Mouse (Mus musculus): ENCODE data around the gene Plekhj1. TPM values are rescaled to one million over a fixed set of nuclear protein-coding genes. Genes with fewer than 3 reads are reported as not detected.

The Plekhj1 gene
- 79.6 and 86.5 TPM in 2 replicates for polyA plus RNA-seq (2015; fragmentation: Nextera tagmentation; extraction: Ambion mirVana)

DNA sequence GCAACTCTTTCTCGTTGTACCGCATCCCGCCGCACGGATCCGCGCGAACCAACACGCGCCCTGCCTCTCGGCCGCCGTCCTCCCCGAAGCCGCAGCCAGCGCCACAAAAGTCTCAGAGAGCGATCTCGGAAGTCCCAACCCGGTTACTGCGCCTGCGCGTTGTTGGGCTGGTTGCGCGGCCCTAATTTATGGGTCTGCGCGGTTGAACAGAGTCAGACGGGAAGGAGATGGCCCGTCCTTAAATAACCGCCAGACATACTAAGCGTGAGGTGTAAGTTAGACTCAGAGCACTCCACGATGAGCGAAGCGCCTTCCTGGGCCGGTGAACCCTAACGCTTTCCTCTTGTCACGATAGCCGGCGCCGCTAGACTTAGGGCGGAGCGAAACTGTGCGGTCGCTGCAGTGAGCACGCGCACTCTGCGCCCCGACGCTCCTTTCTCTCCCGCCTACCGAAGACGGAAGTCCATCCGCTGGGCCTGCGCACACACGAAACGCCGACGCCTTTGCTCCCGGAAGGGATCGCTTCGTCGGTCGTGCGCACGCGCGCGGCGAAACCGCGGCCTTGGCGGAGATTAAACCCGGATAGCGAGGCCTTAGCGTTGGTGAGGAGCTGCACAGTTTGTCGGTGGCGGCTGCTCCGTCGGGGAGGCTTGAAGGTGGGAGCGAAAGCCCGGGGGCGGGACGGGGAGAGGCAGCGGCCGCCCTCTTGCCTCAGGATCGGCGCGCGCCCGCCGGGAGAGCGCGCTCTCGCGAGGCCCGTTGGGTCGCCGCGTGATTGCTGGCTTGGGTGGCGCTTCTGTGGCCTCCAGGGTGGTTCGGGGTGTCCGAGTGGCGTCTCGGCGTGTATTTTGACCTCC, at the start of gene Plekhj1, which contains the start of gene Sf3a2:
TSS of gene Plekhj1 (minus strand) at position 477 of the 857 bp plus-strand sequence.
TSS of gene Sf3a2 (plus strand) at position 49 of the 857 bp plus-strand sequence.
- under 1% methylated on average over 104 of the region's 104 CpGs for WGBS

DNA sequence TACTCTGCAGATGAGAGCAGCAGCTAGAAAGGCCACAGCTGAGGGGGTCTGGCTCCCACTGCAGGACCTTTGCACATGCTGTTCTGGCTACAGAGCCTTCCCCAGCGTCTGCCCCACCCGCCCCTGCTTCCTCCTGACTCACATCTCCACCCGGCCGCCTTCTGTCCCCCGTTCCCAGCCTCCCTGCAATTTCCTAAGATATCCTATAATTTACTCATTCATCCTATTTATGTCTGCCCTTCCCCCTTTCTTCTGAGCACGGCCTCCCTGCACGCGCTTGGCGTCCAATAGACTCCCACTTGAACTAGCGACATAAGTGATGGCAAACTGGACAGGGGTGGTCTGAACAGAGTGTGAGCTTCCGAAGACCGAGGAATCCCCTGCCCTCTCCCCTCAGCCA, 47.3 kb upstream of the Plekhj1 start:
- Histone ChIP-seq H3K9ac (no peak overlapping the region), H3K9me3 (no peaks in the 10 kb centered on the region), H3K4me2 (no peak overlapping the region), H3K27ac (replicated peaks) (no peak overlapping the region), H3K4me3 (no peak overlapping the region), H3K4me1 (peaks cover 35% of the 10 kb centered on the region), H3K36me3 (peaks cover 5% of the 10 kb centered on the region; the same call in 1 of the 2 replicates), H3K27me3 (replicated peaks) (peaks cover 61% of the 10 kb centered on the region)
- 73% methylated on average over 12 of the region's 12 CpGs for WGBS
- no peak for ATAC-seq (ENCODE audit: extremely low read depth, insufficient number of reproducible peaks, low FRiP score, low TSS enrichment)

More for the DNA sequence above, at the start of gene Plekhj1, which contains the start of gene Sf3a2:
- ATAC-seq (ENCODE audit: extremely low read depth, insufficient number of reproducible peaks, low FRiP score, low TSS enrichment): peak; percentile 81
- Histone ChIP-seq H3K4me1 (peaks cover 27% of the 10 kb centered on the region), H3K9me3 (no peaks in the 10 kb centered on the region), H3K4me2 (peak within 1 kb of the TSS; percentile 90), H3K9ac (peak within 1 kb of the TSS; percentile 99), H3K27ac (replicated peaks) (peak within 1 kb of the TSS; percentile 98), H3K4me3 (peak within 1 kb of the TSS; percentile 88), H3K36me3 (peaks cover 64% of the 10 kb centered on the region), H3K27me3 (replicated peaks) (no peaks in the 10 kb centered on the region)

DNA sequence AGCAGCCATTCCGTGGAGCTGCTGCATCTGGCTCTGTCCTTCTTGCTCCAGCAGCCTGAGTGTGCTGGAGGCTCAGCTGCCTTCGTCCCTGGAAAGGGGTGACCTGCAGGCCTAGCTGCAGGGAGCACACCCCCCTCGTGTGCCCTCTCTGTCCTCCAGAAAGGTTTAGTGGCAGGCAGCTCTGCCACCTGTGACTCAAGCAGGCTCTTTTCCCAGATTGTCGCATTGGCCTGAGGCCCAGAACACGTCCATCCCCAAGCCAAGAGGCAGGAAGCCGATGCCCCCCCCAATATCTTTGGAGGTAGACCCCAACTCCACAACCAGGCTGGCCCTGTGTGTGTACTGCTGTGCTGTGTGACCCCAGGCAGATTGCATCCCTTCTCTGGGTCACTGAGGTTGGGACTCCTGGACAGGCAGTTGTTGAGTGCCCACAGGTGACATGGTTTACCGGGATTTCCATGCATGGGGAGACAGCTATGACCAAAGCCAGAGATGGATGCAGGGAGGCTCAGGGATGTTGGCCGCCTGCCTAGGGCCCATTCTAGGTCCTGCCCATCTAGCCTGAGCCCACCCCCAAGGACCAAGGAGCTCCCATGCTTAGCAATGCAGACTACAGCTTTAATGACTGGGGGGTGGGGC, 46.7 kb upstream of the Plekhj1 start:
- Histone ChIP-seq H3K36me3 (no peaks in the 10 kb centered on the region), H3K9ac (peak overlapping the region; percentile 47; the same call in 1 of the 2 replicates), H3K4me1 (peaks cover 35% of the 10 kb centered on the region), H3K4me2 (no peak overlapping the region), H3K27ac (replicated peaks) (no peak overlapping the region), H3K4me3 (no peak overlapping the region), H3K9me3 (no peaks in the 10 kb centered on the region), H3K27me3 (replicated peaks) (peaks cover 67% of the 10 kb centered on the region)
- 43% methylated on average over 8 of the region's 8 CpGs for WGBS
- no peak for ATAC-seq (ENCODE audit: extremely low read depth, insufficient number of reproducible peaks, low FRiP score, low TSS enrichment)

DNA sequence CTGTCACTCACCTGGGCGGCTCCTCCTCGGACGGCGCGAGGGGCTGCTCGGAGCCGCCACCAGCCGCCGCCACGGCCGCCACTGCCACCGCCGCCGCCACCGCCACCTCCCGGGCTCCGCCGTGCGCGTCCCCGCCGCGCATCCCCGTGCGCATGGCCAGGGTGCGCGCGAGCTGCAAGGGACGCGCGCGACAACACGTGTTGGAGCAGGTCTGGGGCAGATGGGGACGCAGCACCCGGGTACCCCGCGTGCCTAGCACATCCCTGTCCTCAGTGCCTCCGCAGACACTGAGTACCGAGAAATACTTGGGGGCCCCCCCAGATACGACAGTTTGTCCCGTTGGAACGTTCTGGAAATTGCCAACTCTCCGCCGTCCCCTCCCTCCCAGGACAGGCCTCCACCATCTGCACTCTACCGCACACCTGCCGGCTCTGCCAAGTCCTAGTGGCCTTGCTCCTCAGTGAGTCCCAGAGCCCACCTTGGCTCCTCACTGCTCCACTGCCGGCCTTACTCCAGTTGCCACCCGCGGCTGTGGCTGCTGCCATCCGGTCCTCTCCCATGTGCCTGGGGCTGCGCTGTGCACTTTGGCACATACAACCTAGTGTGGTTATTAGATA, 45.6 kb upstream of the Plekhj1 start, which contains the start of gene Lingo3:
TSS of gene Lingo3 (minus strand) at position 109 of the 617 bp plus-strand sequence.
- Histone ChIP-seq H3K4me1 (peaks cover 29% of the 10 kb centered on the region), H3K9me3 (no peaks in the 10 kb centered on the region), H3K27me3 (replicated peaks) (peaks cover 75% of the 10 kb centered on the region), H3K4me2 (peak within 1 kb of the TSS; percentile 76), H3K27ac (replicated peaks) (no peak within 1 kb of the TSS), H3K9ac (peak within 1 kb of the TSS; percentile 77), H3K4me3 (peak within 1 kb of the TSS; percentile 53), H3K36me3 (no peaks in the 10 kb centered on the region)
- WGBS: 6% methylated on average over 35 of the region's 51 CpGs
- no peak for ATAC-seq (ENCODE audit: extremely low read depth, insufficient number of reproducible peaks, low FRiP score, low TSS enrichment)

DNA sequence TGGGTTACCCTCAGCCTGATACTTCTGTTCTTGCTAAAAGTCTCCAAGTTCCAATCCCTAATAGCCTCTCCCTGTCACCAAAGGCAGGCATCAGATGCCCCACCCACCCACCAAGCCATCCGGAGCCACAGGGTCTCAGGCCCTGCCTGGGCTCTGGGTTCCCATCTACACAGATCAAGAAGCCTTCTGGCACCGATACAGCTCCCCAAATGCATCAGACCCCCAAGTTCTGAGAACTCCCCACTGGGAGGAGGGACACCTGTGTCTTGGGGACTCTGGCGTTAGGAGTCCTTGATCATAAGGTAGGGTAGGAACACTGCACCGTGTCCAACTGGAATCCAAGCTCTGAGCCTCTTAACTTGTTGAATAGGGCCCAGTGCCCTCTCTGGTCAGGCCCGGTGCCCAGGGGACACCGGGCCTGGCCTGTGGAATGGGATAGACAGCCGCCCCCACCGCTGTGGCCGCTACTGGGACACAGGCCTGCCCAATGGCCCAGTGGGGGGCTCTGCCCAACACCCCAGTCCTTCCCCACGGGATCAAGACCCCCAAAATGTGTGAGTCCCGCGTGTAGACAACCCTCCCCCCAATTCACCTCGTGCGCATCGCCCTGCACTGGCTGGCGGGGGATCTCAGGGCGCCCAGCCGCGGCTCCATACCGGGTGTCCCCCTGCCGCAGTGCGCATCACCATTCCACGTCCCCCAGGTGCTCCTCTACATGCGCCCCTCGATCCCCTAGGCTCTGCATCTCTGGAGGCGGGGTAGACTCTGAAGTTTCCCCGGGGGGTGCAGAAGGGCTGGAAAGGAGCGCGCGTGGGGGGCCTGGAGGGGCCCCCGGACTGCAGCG, 44.9 kb upstream of the Plekhj1 start:
- no peak for ATAC-seq (ENCODE audit: extremely low read depth, insufficient number of reproducible peaks, low FRiP score, low TSS enrichment)
- peaks cover 75% of the 10 kb centered on the region for H3K27me3 ChIP-seq (replicated peaks)

GRCm38 (mm10) chr10:80842334-80842733, 43.9 kb upstream of the Plekhj1 start:
- Histone ChIP-seq H3K9me3 (no peaks in the 10 kb centered on the region), H3K9ac (no peak overlapping the region), H3K4me3 (no peak overlapping the region), H3K4me1 (peaks cover 32% of the 10 kb centered on the region), H3K27ac (replicated peaks) (no peak overlapping the region), H3K4me2 (no peak overlapping the region), H3K27me3 (replicated peaks) (peaks cover 85% of the 10 kb centered on the region), H3K36me3 (no peaks in the 10 kb centered on the region)
- ATAC-seq (ENCODE audit: extremely low read depth, insufficient number of reproducible peaks, low FRiP score, low TSS enrichment): no peak
- 75% methylated on average over 15 of the region's 15 CpGs for WGBS

More for the DNA sequence above, 44.9 kb upstream of the Plekhj1 start:
- H3K36me3 ChIP-seq: no peaks in the 10 kb centered on the region
- H3K9ac ChIP-seq: peak overlapping the region; percentile 77
- peak overlapping the region; percentile 53 for H3K4me3 ChIP-seq
- WGBS: 10% methylated on average over 32 of the region's 32 CpGs
- H3K27ac ChIP-seq (replicated peaks): no peak overlapping the region
- peak overlapping the region; percentile 76 for H3K4me2 ChIP-seq
- peaks cover 25% of the 10 kb centered on the region for H3K4me1 ChIP-seq
- no peaks in the 10 kb centered on the region for H3K9me3 ChIP-seq

DNA sequence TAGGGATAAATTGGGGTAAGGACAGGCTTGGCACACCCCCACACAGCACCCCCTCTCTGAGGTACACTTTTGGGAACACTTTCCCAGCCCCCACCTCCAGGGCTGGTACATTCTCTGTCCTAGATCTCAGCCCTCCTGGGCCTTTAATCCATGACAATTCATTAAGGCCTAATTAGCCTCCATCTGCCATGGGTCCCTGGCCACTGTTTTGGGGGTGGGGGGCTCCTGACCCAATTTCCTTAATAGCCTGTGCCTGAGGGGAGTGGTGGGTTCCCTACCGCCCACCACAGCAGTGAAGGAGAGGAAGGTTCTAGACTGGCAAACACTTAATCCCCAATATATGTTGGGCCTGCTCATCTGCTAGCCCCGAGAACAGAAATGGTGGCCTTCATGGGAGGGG, 43.3 kb upstream of the Plekhj1 start:
- H3K9ac ChIP-seq: no peak overlapping the region
- WGBS: 63% methylated on average over 2 of the region's 2 CpGs
- H3K4me2 ChIP-seq: no peak overlapping the region
- no peak overlapping the region for H3K27ac ChIP-seq (replicated peaks)
- ATAC-seq (ENCODE audit: extremely low read depth, insufficient number of reproducible peaks, low FRiP score, low TSS enrichment): no peak
- H3K4me1 ChIP-seq: peaks cover 39% of the 10 kb centered on the region
- no peak overlapping the region for H3K4me3 ChIP-seq
- no peaks in the 10 kb centered on the region for H3K36me3 ChIP-seq
- peaks cover 90% of the 10 kb centered on the region for H3K27me3 ChIP-seq (replicated peaks)
- no peaks in the 10 kb centered on the region for H3K9me3 ChIP-seq

- Histone ChIP-seq H3K9me3 (no peaks in the 10 kb centered on the region), H3K27ac (replicated peaks) (no peak overlapping the region), H3K27me3 (replicated peaks) (peaks cover 90% of the 10 kb centered on the region)
These were observed 41.4 kb upstream of the Plekhj1 start for GRCm38 (mm10) chr10:80839848-80840247.

GRCm38 (mm10) chr10:80838346-80838912, 40.0 kb upstream of the Plekhj1 start:
- Histone ChIP-seq H3K4me1 (peaks cover 36% of the 10 kb centered on the region), H3K4me3 (no peak overlapping the region), H3K9ac (peak overlapping the region; percentile 28), H3K27ac (replicated peaks) (peak overlapping the region; percentile 81), H3K4me2 (peak overlapping the region; percentile 22; the same call in 1 of the 2 replicates), H3K9me3 (peaks cover 5% of the 10 kb centered on the region; the same call in 1 of the 2 replicates), H3K36me3 (no peaks in the 10 kb centered on the region), H3K27me3 (replicated peaks) (peaks cover 90% of the 10 kb centered on the region)
- 41% methylated on average over 2 of the region's 2 CpGs for WGBS
- ATAC-seq (ENCODE audit: extremely low read depth, insufficient number of reproducible peaks, low FRiP score, low TSS enrichment): no peak

More at GRCm38 (mm10) chr10:80839848-80840247, 41.4 kb upstream of the Plekhj1 start:
- no peak overlapping the region for H3K9ac ChIP-seq
- H3K36me3 ChIP-seq: no peaks in the 10 kb centered on the region
- no peak overlapping the region for H3K4me3 ChIP-seq
- H3K4me2 ChIP-seq: no peak overlapping the region
- H3K4me1 ChIP-seq: peaks cover 44% of the 10 kb centered on the region
- WGBS: 58% methylated on average over 6 of the region's 6 CpGs
- ATAC-seq (ENCODE audit: extremely low read depth, insufficient number of reproducible peaks, low FRiP score, low TSS enrichment): no peak

GRCm38 (mm10) chr10:80837827-80838226, 39.4 kb upstream of the Plekhj1 start:
- WGBS: 15% methylated on average over 2 of the region's 2 CpGs
- peak overlapping the region; percentile 81 for H3K27ac ChIP-seq (replicated peaks)
- peaks cover 90% of the 10 kb centered on the region for H3K27me3 ChIP-seq (replicated peaks)
- H3K9me3 ChIP-seq: peaks cover 5% of the 10 kb centered on the region; the same call in 1 of the 2 replicates
- H3K4me1 ChIP-seq: peaks cover 35% of the 10 kb centered on the region
- H3K9ac ChIP-seq: peak overlapping the region; percentile 28
- no peak overlapping the region for H3K4me3 ChIP-seq
- ATAC-seq (ENCODE audit: extremely low read depth, insufficient number of reproducible peaks, low FRiP score, low TSS enrichment): no peak
- peak overlapping the region; percentile 22 for H3K4me2 ChIP-seq
- H3K36me3 ChIP-seq: no peaks in the 10 kb centered on the region

Measured in heart, embryonic 13.5 days (tissue).